Mouse (Mus musculus): Measurements from ENCODE around the gene Acaa1a. TPM values are rescaled to one million over a fixed set of nuclear protein-coding genes. Genes with fewer than 3 reads are reported as not detected.
"Not testable (repeated sequence)": the region's sequence is repeated elsewhere in the genome, so short reads cannot be mapped to it uniquely, and the experiment has no call there.

The Acaa1a gene
- polyA plus RNA-seq, 1 experiment from 2014 or later, result 85.6 TPM

DNA sequence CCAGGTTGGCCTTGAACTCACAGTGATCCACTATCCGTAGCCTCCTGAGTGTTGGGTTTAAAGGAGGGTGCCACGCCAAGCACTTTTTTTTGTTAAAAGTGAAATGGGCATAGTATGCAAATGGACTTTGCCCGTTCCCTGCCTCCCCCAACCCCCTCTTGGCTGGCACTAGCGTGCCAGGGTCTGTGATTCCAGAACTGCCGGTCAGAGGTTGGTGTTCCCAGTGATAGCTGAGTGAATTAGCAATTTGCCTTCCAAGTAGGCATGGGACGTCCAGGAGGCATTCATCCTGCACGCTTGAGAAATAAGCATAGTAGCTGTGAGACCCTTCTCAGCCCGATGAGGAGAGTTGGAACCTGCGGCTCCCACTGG, 18.6 kb downstream of the Acaa1a start:
- WGBS, result 52% methylated on average over 9 of the region's 9 CpGs
- no peak for ATAC-seq (ENCODE audit: insufficient number of reproducible peaks, low FRiP score)
- Histone ChIP-seq H3K4me1 (replicated peaks) (peaks cover 10% of the 10 kb centered on the region), H3K4me3 (peak overlapping the region; percentile 70), H3K4me2 (peak overlapping the region; percentile 97), H3K9ac (peak overlapping the region; percentile 82), H3K36me3 (no peaks in the 10 kb centered on the region), H3K9me3 (replicated peaks) (no peaks in the 10 kb centered on the region), H3K27me3 (replicated peaks) (no peaks in the 10 kb centered on the region; the same call in 1 of the 2 replicates), H3K27ac (ENCODE audit: poor library complexity, severe bottlenecking) (no peak overlapping the region)

- Histone ChIP-seq H3K36me3 (no peaks in the 10 kb centered on the region), H3K9ac (no peak overlapping the region), H3K27me3 (replicated peaks) (no peaks in the 10 kb centered on the region; the same call in 1 of the 2 replicates), H3K4me3 (no peak overlapping the region), H3K4me1 (replicated peaks) (peaks cover 24% of the 10 kb centered on the region), H3K27ac (ENCODE audit: poor library complexity, severe bottlenecking) (no peak overlapping the region), H3K4me2 (no peak overlapping the region), H3K9me3 (replicated peaks) (no peaks in the 10 kb centered on the region)
- ATAC-seq (ENCODE audit: insufficient number of reproducible peaks, low FRiP score), result no peak
- 88% methylated on average over 5 of the region's 5 CpGs for WGBS
Observed at GRCm38 (mm10) chr9:119361416-119361815, 21.9 kb downstream of the Acaa1a start.

- no peaks in the 10 kb centered on the region for H3K36me3 ChIP-seq
- no peak for ATAC-seq (ENCODE audit: insufficient number of reproducible peaks, low FRiP score)
- no peaks in the 10 kb centered on the region for H3K27me3 ChIP-seq (replicated peaks)
- 46% methylated on average over 12 of the region's 12 CpGs for WGBS
- peaks cover 24% of the 10 kb centered on the region for H3K4me1 ChIP-seq (replicated peaks)
- no peak overlapping the region for H3K4me3 ChIP-seq
- H3K9ac ChIP-seq, result no peak overlapping the region
- no peak overlapping the region for H3K4me2 ChIP-seq
- no peaks in the 10 kb centered on the region for H3K9me3 ChIP-seq (replicated peaks)
- H3K27ac ChIP-seq (ENCODE audit: poor library complexity, severe bottlenecking), result no peak overlapping the region
Observed at GRCm38 (mm10) chr9:119363229-119363628, 23.8 kb downstream of the Acaa1a start.

- no peaks in the 10 kb centered on the region for H3K9me3 ChIP-seq (replicated peaks)
- no peaks in the 10 kb centered on the region for H3K36me3 ChIP-seq
- ATAC-seq (ENCODE audit: insufficient number of reproducible peaks, low FRiP score), result no peak
- H3K27me3 ChIP-seq (replicated peaks), result no peaks in the 10 kb centered on the region
- H3K27ac ChIP-seq (ENCODE audit: poor library complexity, severe bottlenecking), result no peak within 1 kb of the TSS
- no peak within 1 kb of the TSS for H3K9ac ChIP-seq
- H3K4me2 ChIP-seq, result no peak within 1 kb of the TSS
- peaks cover 24% of the 10 kb centered on the region for H3K4me1 ChIP-seq (replicated peaks)
- 60% methylated on average over 7 of the region's 7 CpGs for WGBS
- H3K4me3 ChIP-seq, result no peak within 1 kb of the TSS
Observed at GRCm38 (mm10) chr9:119365284-119365683, 25.8 kb downstream of the Acaa1a start, which contains the start of gene Slc22a14. Gene Slc22a14 (minus strand): TSS chr9:119365553.

DNA sequence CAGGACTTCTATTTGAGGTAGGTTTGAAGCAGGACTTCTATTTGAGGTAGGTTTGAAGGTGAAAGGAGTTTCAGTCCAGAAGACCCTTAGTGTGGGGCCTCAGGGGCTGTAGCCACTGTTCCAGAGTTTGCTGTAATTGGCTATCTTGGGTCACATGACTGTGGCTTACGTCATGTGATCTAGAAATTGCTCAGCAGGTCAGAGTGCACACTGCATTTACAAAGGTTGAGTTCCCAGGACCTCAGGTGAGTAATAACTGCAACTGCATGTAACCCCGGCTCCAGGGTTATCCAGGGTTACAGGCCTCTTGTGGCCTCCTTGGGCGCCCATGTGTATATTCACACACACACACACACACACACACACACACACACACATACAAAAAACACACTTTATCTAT, 28.9 kb downstream of the Acaa1a start:
- H3K36me3 ChIP-seq, result no peaks in the 10 kb centered on the region
- 87% methylated on average over 3 of the region's 3 CpGs for WGBS
- peaks cover 11% of the 10 kb centered on the region for H3K4me1 ChIP-seq (replicated peaks)
- no peak overlapping the region for H3K4me2 ChIP-seq
- H3K27ac ChIP-seq (ENCODE audit: poor library complexity, severe bottlenecking), result no peak overlapping the region
- H3K27me3 ChIP-seq (replicated peaks), result no peaks in the 10 kb centered on the region
- H3K4me3 ChIP-seq, result no peak overlapping the region
- H3K9ac ChIP-seq, result no peak overlapping the region
- H3K9me3 ChIP-seq (replicated peaks), result no peaks in the 10 kb centered on the region
- ATAC-seq (ENCODE audit: insufficient number of reproducible peaks, low FRiP score), result no peak

DNA sequence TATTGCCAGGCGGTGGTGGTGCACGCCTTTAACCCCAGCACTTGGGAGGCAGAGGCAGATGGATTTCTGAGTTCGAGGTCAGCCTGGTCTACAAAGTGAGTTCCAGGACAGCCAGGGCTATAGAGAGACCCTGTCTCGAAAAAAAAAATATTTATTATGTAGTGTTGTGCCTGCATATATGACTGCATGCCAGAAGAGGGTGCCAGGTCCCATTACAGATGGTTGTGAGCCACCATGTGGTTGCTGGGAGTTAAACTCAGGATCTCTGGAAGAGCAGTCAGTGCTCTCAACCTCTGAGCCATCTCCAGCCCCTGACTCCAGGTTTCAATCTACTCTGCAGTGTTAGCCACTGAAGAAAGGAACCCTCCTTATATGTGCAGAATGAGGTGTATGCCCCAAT, 31.3 kb downstream of the Acaa1a start:
- 75% methylated on average over 4 of the region's 4 CpGs for WGBS
- ATAC-seq (ENCODE audit: insufficient number of reproducible peaks, low FRiP score); H3K9me3 ChIP-seq (replicated peaks): not testable (repeated sequence)

GRCm38 (mm10) chr9:119371251-119371650, 31.8 kb downstream of the Acaa1a start:
- no peak overlapping the region for H3K4me3 ChIP-seq
- H3K4me2 ChIP-seq, result no peak overlapping the region
- H3K27ac ChIP-seq (ENCODE audit: poor library complexity, severe bottlenecking), result no peak overlapping the region
- no peak for ATAC-seq (ENCODE audit: insufficient number of reproducible peaks, low FRiP score)
- no peaks in the 10 kb centered on the region for H3K4me1 ChIP-seq (replicated peaks)
- no peaks in the 10 kb centered on the region for H3K27me3 ChIP-seq (replicated peaks)
- no peak overlapping the region for H3K9ac ChIP-seq
- H3K9me3 ChIP-seq (replicated peaks), result no peaks in the 10 kb centered on the region
- WGBS, result 75% methylated on average over 4 of the region's 4 CpGs
- H3K36me3 ChIP-seq, result no peaks in the 10 kb centered on the region

More for the DNA sequence above, 31.3 kb downstream of the Acaa1a start:
- not testable (repeated sequence) for H3K36me3 ChIP-seq; H3K4me3 ChIP-seq; H3K27me3 ChIP-seq (replicated peaks); H3K27ac ChIP-seq (ENCODE audit: poor library complexity, severe bottlenecking); H3K4me2 ChIP-seq; H3K4me1 ChIP-seq (replicated peaks); H3K9ac ChIP-seq

DNA sequence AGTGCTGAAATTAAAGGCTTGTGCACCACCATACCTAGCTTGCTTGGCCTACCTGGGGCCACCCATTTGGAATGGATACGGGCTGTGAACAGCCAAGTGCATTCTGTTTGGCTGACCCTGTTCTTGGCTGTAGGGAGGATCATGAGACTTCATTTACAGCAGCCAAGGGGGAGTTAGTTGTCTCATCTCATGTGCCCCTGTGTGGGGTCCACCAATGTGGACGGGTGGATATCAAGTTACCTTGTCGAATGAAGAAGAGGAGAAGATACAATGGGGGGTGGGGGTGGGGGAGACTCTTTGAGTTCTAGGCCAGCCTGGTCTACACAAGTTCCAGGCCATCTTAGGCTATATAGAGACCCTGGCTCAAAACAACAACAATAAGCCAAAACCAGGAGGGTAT, 35.5 kb downstream of the Acaa1a start:
- H3K4me1 ChIP-seq (replicated peaks), result no peaks in the 10 kb centered on the region
- H3K9me3 ChIP-seq (replicated peaks), result no peaks in the 10 kb centered on the region
- no peak overlapping the region for H3K9ac ChIP-seq
- no peak for ATAC-seq (ENCODE audit: insufficient number of reproducible peaks, low FRiP score)
- 71% methylated on average over 3 of the region's 3 CpGs for WGBS
- no peak overlapping the region for H3K4me2 ChIP-seq
- no peak overlapping the region for H3K4me3 ChIP-seq
- H3K27me3 ChIP-seq (replicated peaks), result no peaks in the 10 kb centered on the region
- peaks cover 8% of the 10 kb centered on the region; the same call in 1 of the 2 replicates for H3K36me3 ChIP-seq
- H3K27ac ChIP-seq (ENCODE audit: poor library complexity, severe bottlenecking), result no peak overlapping the region

- H3K4me1 ChIP-seq (replicated peaks), result no peaks in the 10 kb centered on the region
- H3K27ac ChIP-seq (ENCODE audit: poor library complexity, severe bottlenecking), result no peak overlapping the region
- no peak for ATAC-seq (ENCODE audit: insufficient number of reproducible peaks, low FRiP score)
- no peak overlapping the region for H3K4me3 ChIP-seq
- H3K36me3 ChIP-seq, result peaks cover 8% of the 10 kb centered on the region; the same call in 1 of the 2 replicates
- WGBS, result 61% methylated on average over 6 of the region's 6 CpGs
- H3K27me3 ChIP-seq (replicated peaks), result no peaks in the 10 kb centered on the region
- no peak overlapping the region for H3K9ac ChIP-seq
- H3K9me3 ChIP-seq (replicated peaks), result no peaks in the 10 kb centered on the region
- no peak overlapping the region for H3K4me2 ChIP-seq
Observed at GRCm38 (mm10) chr9:119375556-119375955, 36.1 kb downstream of the Acaa1a start.

- Histone ChIP-seq H3K36me3 (peaks cover 8% of the 10 kb centered on the region; the same call in 1 of the 2 replicates), H3K4me2 (no peak overlapping the region), H3K27me3 (replicated peaks) (no peaks in the 10 kb centered on the region), H3K27ac (ENCODE audit: poor library complexity, severe bottlenecking) (no peak overlapping the region), H3K9ac (no peak overlapping the region), H3K4me1 (replicated peaks) (peaks cover 6% of the 10 kb centered on the region), H3K4me3 (no peak overlapping the region), H3K9me3 (replicated peaks) (no peaks in the 10 kb centered on the region)
- 85% methylated on average over 4 of the region's 4 CpGs for WGBS
- ATAC-seq (ENCODE audit: insufficient number of reproducible peaks, low FRiP score), result no peak
Observed at GRCm38 (mm10) chr9:119378231-119378630, 38.8 kb downstream of the Acaa1a start.

- Histone ChIP-seq H3K27me3 (replicated peaks) (no peaks in the 10 kb centered on the region), H3K27ac (ENCODE audit: poor library complexity, severe bottlenecking) (no peak overlapping the region), H3K4me2 (no peak overlapping the region), H3K36me3 (peaks cover 8% of the 10 kb centered on the region; the same call in 1 of the 2 replicates), H3K9ac (no peak overlapping the region), H3K4me1 (replicated peaks) (peaks cover 6% of the 10 kb centered on the region), H3K9me3 (replicated peaks) (no peaks in the 10 kb centered on the region; the same call in 1 of the 2 replicates), H3K4me3 (no peak overlapping the region)
- no peak for ATAC-seq (ENCODE audit: insufficient number of reproducible peaks, low FRiP score)
- 49% methylated on average over 6 of the region's 6 CpGs for WGBS
Observed at GRCm38 (mm10) chr9:119382603-119383002, 43.1 kb downstream of the Acaa1a start.

GRCm38 (mm10) chr9:119388956-119389355, 49.5 kb downstream of the Acaa1a start:
- ATAC-seq (ENCODE audit: insufficient number of reproducible peaks, low FRiP score), result no peak
- Histone ChIP-seq H3K36me3 (no peaks in the 10 kb centered on the region), H3K27ac (ENCODE audit: poor library complexity, severe bottlenecking) (no peak overlapping the region), H3K4me1 (replicated peaks) (no peaks in the 10 kb centered on the region), H3K9me3 (replicated peaks) (no peaks in the 10 kb centered on the region; the same call in 1 of the 2 replicates), H3K9ac (no peak overlapping the region), H3K4me3 (no peak overlapping the region), H3K27me3 (replicated peaks) (no peaks in the 10 kb centered on the region), H3K4me2 (no peak overlapping the region)
- 46% methylated on average over 5 of the region's 5 CpGs for WGBS
